Mouse (Mus musculus) embryonic fibroblast, embryonic 13.5 days (primary cell): ENCODE results near the gene 1110004F10Rik. TPM values are rescaled to one million over a fixed set of nuclear protein-coding genes. Genes with fewer than 3 reads are reported as not detected.

ENCODE experiments used
- H3K27ac ChIP-seq: 2 replicates; pipeline ENCODE4 v1.5.1; 2012; ENCODE audit warnings: low read length, control low read depth, inconsistent platforms; ENCODE audit not compliant: insufficient read depth
- H3K4me1 ChIP-seq: 2 replicates; pipeline ENCODE4 v1.6.1; 2011; ENCODE audit warnings: low read length; ENCODE audit not compliant: control insufficient read depth, insufficient read depth
- H3K4me3 ChIP-seq: 2 replicates; pipeline ENCODE4 v1.5.1; 2011; ENCODE audit warnings: mild to moderate bottlenecking, control low read depth, low read length; ENCODE audit not compliant: insufficient read depth
- CTCF ChIP-seq: IDR thresholded peaks from 2 replicates; pipeline ENCODE4 v1.5.1; 2011; ENCODE audit warnings: mild to moderate bottlenecking, control low read depth, low read length, moderate library complexity, borderline replicate concordance; ENCODE audit not compliant: insufficient read depth
- POLR2A ChIP-seq: IDR thresholded peaks from 2 replicates; pipeline ENCODE4 v1.6.1; 2011; ENCODE audit warnings: low read depth, mild to moderate bottlenecking, control low read depth, low read length, moderate library complexity
- polyA plus RNA-seq: library from polyadenylated mRNA; stranded (reverse); fragments of >200 nt; gene quantifications from 2 replicates; pipeline ENCODE4 v1.2.4, GENCODE M21; 2011; ENCODE audit warnings: low read depth; ENCODE audit not compliant: missing spikeins, insufficient read length

The 1110004F10Rik gene
- polyA plus RNA-seq, 1 experiment, result 156 TPM

- H3K4me1 ChIP-seq, result no peaks in the 10 kb centered on the region; the same call in 1 of the 2 replicates
- H3K27ac ChIP-seq, result peak overlapping the region; percentile 53
- H3K4me3 ChIP-seq, result peak overlapping the region; percentile 56
- TF ChIP-seq POLR2A (peak; percentile 96), CTCF (0 out of 2 replicates have a peak, but pooled peaks have one; percentile 4)
Observed at GRCm38 (mm10) chr7:116092710-116093465, 53.7 kb downstream of the 1110004F10Rik start.

GRCm38 (mm10) chr7:116093466-116093850 is 54.3 kb downstream of the 1110004F10Rik start:
- Histone ChIP-seq H3K27ac (peak overlapping the region; percentile 53), H3K4me1 (no peaks in the 10 kb centered on the region; the same call in 1 of the 2 replicates), H3K4me3 (peak overlapping the region; percentile 56)
- TF ChIP-seq CTCF, result no peak
- TF ChIP-seq POLR2A, result no peak

- H3K27ac ChIP-seq, result peak overlapping the region; percentile 59
- H3K4me3 ChIP-seq, result no peak overlapping the region
- TF ChIP-seq CTCF, result no peak
- no peak for TF ChIP-seq POLR2A
- peaks cover 2% of the 10 kb centered on the region for H3K4me1 ChIP-seq
Observed at GRCm38 (mm10) chr7:116099952-116100528, 60.8 kb downstream of the 1110004F10Rik start.

- Histone ChIP-seq H3K4me3 (no peak overlapping the region), H3K4me1 (peaks cover 2% of the 10 kb centered on the region; the same call in 1 of the 2 replicates), H3K27ac (no peak overlapping the region)
- no peak for TF ChIP-seq POLR2A
- TF ChIP-seq CTCF, result no peak
Observed at GRCm38 (mm10) chr7:116103091-116103490, 63.9 kb downstream of the 1110004F10Rik start.

GRCm38 (mm10) chr7:116110661-116111060 is 71.5 kb downstream of the 1110004F10Rik start:
- no peak overlapping the region for H3K27ac ChIP-seq
- no peaks in the 10 kb centered on the region for H3K4me1 ChIP-seq
- TF ChIP-seq CTCF (no peak), POLR2A (no peak)
- H3K4me3 ChIP-seq, result no peak overlapping the region

GRCm38 (mm10) chr7:116111546-116111945 is 72.3 kb downstream of the 1110004F10Rik start:
- no peak overlapping the region for H3K27ac ChIP-seq
- no peak for TF ChIP-seq CTCF
- no peak for TF ChIP-seq POLR2A
- H3K4me1 ChIP-seq, result no peaks in the 10 kb centered on the region
- no peak overlapping the region for H3K4me3 ChIP-seq

GRCm38 (mm10) chr7:116115216-116115930 is 76.2 kb downstream of the 1110004F10Rik start:
- Histone ChIP-seq H3K27ac (no peak overlapping the region), H3K4me3 (no peak overlapping the region), H3K4me1 (no peaks in the 10 kb centered on the region)
- TF ChIP-seq POLR2A, result no peak
- TF ChIP-seq CTCF, result no peak

GRCm38 (mm10) chr7:116115991-116116390 is 76.8 kb downstream of the 1110004F10Rik start:
- TF ChIP-seq CTCF (no peak), POLR2A (no peak)
- H3K4me3 ChIP-seq, result no peak overlapping the region
- no peaks in the 10 kb centered on the region for H3K4me1 ChIP-seq
- H3K27ac ChIP-seq, result no peak overlapping the region

- Histone ChIP-seq H3K4me1 (no peaks in the 10 kb centered on the region), H3K27ac (no peak overlapping the region), H3K4me3 (no peak overlapping the region)
- no peak for TF ChIP-seq CTCF
- no peak for TF ChIP-seq POLR2A
Observed at GRCm38 (mm10) chr7:116119306-116119857, 80.2 kb downstream of the 1110004F10Rik start.
